Mouse (Mus musculus) c-Kit-positive CD71-positive TER-119-positive erythroid progenitor cells, embryonic 14.5 days (primary cell): Measurements from ENCODE around the gene Rc3h2.

ENCODE experiments used
- DNase-seq: peaks from one replicate; pipeline ENCODE4 v3.0.0-alpha.2; 2013; ENCODE audit warnings: low spot score

Gene Rc3h2

GRCm38 (mm10) chr2:37338497-37339187, 84.1 kb downstream of the Rc3h2 start:
- peak; percentile 15 for DNase-seq

DNA sequence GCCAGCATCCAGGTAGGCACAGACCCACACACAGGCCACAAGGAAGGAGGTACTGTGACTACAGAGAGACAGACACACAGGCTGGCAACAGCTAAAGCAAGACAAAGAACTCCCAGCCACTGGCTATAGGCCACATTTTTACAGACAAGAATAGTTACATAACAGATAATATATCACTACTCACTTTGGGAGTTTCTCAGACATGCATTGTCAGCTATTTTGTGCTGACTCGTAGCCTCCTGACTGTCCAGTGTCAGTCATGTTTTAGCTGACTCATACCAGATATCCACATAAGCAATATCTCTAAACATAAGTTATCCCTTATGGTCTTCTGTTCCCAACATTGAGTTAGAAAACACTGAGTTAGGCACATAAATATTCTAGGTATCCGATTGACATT, 89.4 kb downstream of the Rc3h2 start:
- no peak for DNase-seq

GRCm38 (mm10) chr2:37326215-37326614, 96.5 kb downstream of the Rc3h2 start, which contains the start of gene Olfr368:
TSS of gene Olfr368 (plus strand) at chr2:37326515.
- DNase-seq = no peak
